Mouse (Mus musculus) liver, embryonic 13.5 days (tissue): ENCODE results near the gene Avpi1. TPM values are rescaled to one million over a fixed set of nuclear protein-coding genes. Genes with fewer than 3 reads are reported as not detected.
A peak's percentile ranks its signal among the peaks of the same experiment; 100 is the strongest.
"Not testable (repeated sequence)": the region's sequence is repeated elsewhere in the genome, so short reads cannot be mapped to it uniquely, and the experiment has no call there.

Experiments used
- ATAC-seq: fragments of 200-750 bp; cut with Nextera tagmentation; 2 replicates; pipeline ENCODE4 v1.8.0; 2017; ENCODE audit warnings: low read depth, mild to moderate bottlenecking, moderate number of reproducible peaks, moderate library complexity
- DNase-seq: peaks from one replicate; pipeline ENCODE4 v3.0.0; 2022
- H3K27ac ChIP-seq: fragments of 300-500 bp; sonication (generic); 2 replicates; pipeline ENCODE4 v1.5.1; 2015; ENCODE audit warnings: moderate library complexity, mild to moderate bottlenecking, inconsistent platforms
- H3K27me3 ChIP-seq: fragments of 300-500 bp; sonication (generic); 2 replicates; pipeline ENCODE4 v1.6.1; 2015; ENCODE audit warnings: mild to moderate bottlenecking, inconsistent platforms
- H3K36me3 ChIP-seq: fragments of 300-500 bp; sonication (generic); 2 replicates; pipeline ENCODE4 v1.6.1; 2015; ENCODE audit warnings: mild to moderate bottlenecking, inconsistent platforms
- H3K4me1 ChIP-seq: fragments of 300-500 bp; sonication (generic); replicated peaks from 2 replicates; pipeline ENCODE4 v1.6.1; 2015; ENCODE audit warnings: inconsistent platforms
- H3K4me2 ChIP-seq: fragments of 300-500 bp; sonication (generic); 2 replicates; pipeline ENCODE4 v1.6.1; 2015; ENCODE audit warnings: inconsistent platforms, mild to moderate bottlenecking, moderate library complexity
- H3K4me3 ChIP-seq: fragments of 300-500 bp; sonication (generic); replicated peaks from 2 replicates; pipeline ENCODE4 v1.5.1; 2015; ENCODE audit warnings: mild to moderate bottlenecking, inconsistent platforms
- H3K9ac ChIP-seq: fragments of 300-500 bp; sonication (generic); 2 replicates; pipeline ENCODE4 v1.6.1; 2015; ENCODE audit warnings: mild to moderate bottlenecking, inconsistent platforms
- H3K9me3 ChIP-seq: fragments of 300-500 bp; sonication (generic); replicated peaks from 2 replicates; pipeline ENCODE4 v1.6.1; 2016; ENCODE audit warnings: inconsistent platforms
- WGBS: fragments of 180-500 bp; shearing (Covaris S2); methylation state at CpG from one replicate; pipeline ENCODE4 v1.1.7; 2015; ENCODE audit not compliant: insufficient replicate concordance; 5-methylcytosine and 5-hydroxymethylcytosine counted together
- polyA plus RNA-seq: library from polyadenylated mRNA; unstranded; fragments of >200 nt; fragmentation: Nextera tagmentation; extraction: Ambion mirVana; gene quantifications from 2 replicates; pipeline ENCODE4 v1.2.1, GENCODE M21; 2015

The Avpi1 gene
- polyA plus RNA-seq, 1 experiment from 2014 or later, result 15.6 TPM

- Histone ChIP-seq H3K27me3 (no peaks in the 10 kb centered on the region), H3K4me1 (0 out of 2 replicates have a peak, but pooled peaks cover 4% of the 10 kb centered on the region), H3K9ac (no peak overlapping the region), H3K9me3 (no peaks in the 10 kb centered on the region), H3K27ac (no peak overlapping the region), H3K36me3 (peaks cover 18% of the 10 kb centered on the region), H3K4me2 (no peak overlapping the region), H3K4me3 (no peak overlapping the region)
- WGBS, result 77% methylated on average over 3 of the region's 3 CpGs
- ATAC-seq (no peak), DNase-seq (no peak)
Observed at GRCm38 (mm10) chr19:42099406-42099805, 29.5 kb downstream of the Avpi1 start.

DNA sequence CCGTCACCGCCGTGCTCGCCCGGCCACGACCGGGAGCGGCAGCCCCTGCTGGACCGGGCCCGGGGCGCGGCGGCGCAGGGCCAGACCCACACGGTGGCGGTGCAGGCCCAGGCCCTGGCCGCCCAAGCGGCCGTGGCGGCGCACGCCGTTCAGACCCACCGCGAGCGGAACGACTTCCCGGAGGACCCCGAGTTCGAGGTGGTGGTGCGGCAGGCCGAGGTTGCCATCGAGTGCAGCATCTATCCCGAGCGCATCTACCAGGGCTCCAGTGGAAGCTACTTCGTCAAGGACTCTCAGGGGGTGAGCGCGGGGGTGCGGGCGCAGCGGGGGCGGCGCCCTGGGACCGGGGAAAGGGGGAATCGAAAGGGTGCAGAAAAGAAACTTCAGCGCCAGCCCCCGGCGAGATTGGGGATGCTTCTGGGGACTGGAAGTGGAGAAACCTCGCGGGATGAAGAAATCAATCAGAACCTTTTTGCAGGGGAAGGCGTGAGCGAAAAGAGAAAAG is 38.2 kb downstream of the Avpi1 start:
- peaks cover 15% of the 10 kb centered on the region for H3K36me3 ChIP-seq
- ATAC-seq (peak; percentile 51), DNase-seq (no peak)
- WGBS, result under 1% methylated on average over 50 of the region's 52 CpGs
- H3K9ac ChIP-seq, result peak overlapping the region; percentile 94
- peak overlapping the region; percentile 90 for H3K27ac ChIP-seq
- peak overlapping the region; percentile 87 for H3K4me2 ChIP-seq
- H3K9me3 ChIP-seq, result no peaks in the 10 kb centered on the region
- H3K4me1 ChIP-seq, result peaks cover 35% of the 10 kb centered on the region
- H3K27me3 ChIP-seq, result no peaks in the 10 kb centered on the region
- peak overlapping the region; percentile 96 for H3K4me3 ChIP-seq

- H3K36me3 ChIP-seq, result peaks cover 15% of the 10 kb centered on the region; the same call in 1 of the 2 replicates
- peak within 1 kb of the TSS; percentile 90 for H3K27ac ChIP-seq
- ATAC-seq, result peak; percentile 97
- peaks cover 38% of the 10 kb centered on the region for H3K4me1 ChIP-seq
- H3K4me3 ChIP-seq, result peak within 1 kb of the TSS; percentile 96
- WGBS, result under 1% methylated on average over 48 of the region's 55 CpGs
- no peaks in the 10 kb centered on the region for H3K27me3 ChIP-seq
- no peaks in the 10 kb centered on the region for H3K9me3 ChIP-seq
- DNase-seq, result peak; percentile 99
- H3K4me2 ChIP-seq, result peak within 1 kb of the TSS; percentile 87
- H3K9ac ChIP-seq, result peak within 1 kb of the TSS; percentile 94
Observed at GRCm38 (mm10) chr19:42089748-42090595, 38.9 kb downstream of the Avpi1 start, which contains the start of gene Pi4k2a. Gene Pi4k2a (plus strand): TSS chr19:42090470.

- Histone ChIP-seq H3K27me3 (no peaks in the 10 kb centered on the region), H3K4me3 (peak overlapping the region; percentile 46), H3K36me3 (peaks cover 9% of the 10 kb centered on the region; the same call in 1 of the 2 replicates), H3K27ac (peak overlapping the region; percentile 90), H3K4me2 (peak overlapping the region; percentile 68), H3K9ac (peak overlapping the region; percentile 44), H3K4me1 (peaks cover 38% of the 10 kb centered on the region), H3K9me3 (no peaks in the 10 kb centered on the region)
- WGBS, result 13% methylated on average over 14 of the region's 14 CpGs
- DNase-seq (peak; percentile 58), ATAC-seq (no peak)
Observed at GRCm38 (mm10) chr19:42089103-42089747, 39.6 kb downstream of the Avpi1 start.

- H3K9ac ChIP-seq, result peak within 1 kb of the TSS; percentile 65
- H3K4me1 ChIP-seq, result peaks cover 25% of the 10 kb centered on the region
- no peak for ATAC-seq
- peak within 1 kb of the TSS; percentile 87 for H3K4me2 ChIP-seq
- peak within 1 kb of the TSS; percentile 67 for H3K4me3 ChIP-seq
- WGBS, result under 1% methylated on average over 21 of the region's 21 CpGs
- no peak within 1 kb of the TSS for H3K27ac ChIP-seq
- no peaks in the 10 kb centered on the region for H3K36me3 ChIP-seq
- no peaks in the 10 kb centered on the region for H3K9me3 ChIP-seq
- peak; percentile 82 for DNase-seq
- no peaks in the 10 kb centered on the region for H3K27me3 ChIP-seq
Observed at GRCm38 (mm10) chr19:42086166-42086565, 42.7 kb downstream of the Avpi1 start, which contains the start of gene Morn4. Gene Morn4 (minus strand): TSS chr19:42086357.

- ATAC-seq, result no peak
- WGBS, result 15% methylated on average over 10 of the region's 10 CpGs
- no peaks in the 10 kb centered on the region for H3K36me3 ChIP-seq
- H3K4me2 ChIP-seq, result peak overlapping the region; percentile 87
- H3K27me3 ChIP-seq, result no peaks in the 10 kb centered on the region
- peak overlapping the region; percentile 67 for H3K4me3 ChIP-seq
- no peaks in the 10 kb centered on the region for H3K9me3 ChIP-seq
- no peak overlapping the region for H3K27ac ChIP-seq
- H3K4me1 ChIP-seq, result peaks cover 22% of the 10 kb centered on the region
- peak overlapping the region; percentile 65 for H3K9ac ChIP-seq
- no peak for DNase-seq
Observed at GRCm38 (mm10) chr19:42085690-42086089, 43.2 kb downstream of the Avpi1 start.

GRCm38 (mm10) chr19:42081613-42082012 is 47.2 kb downstream of the Avpi1 start:
- H3K4me3 ChIP-seq, ATAC-seq: not testable (repeated sequence)

GRCm38 (mm10) chr19:42080469-42080868 is 48.4 kb downstream of the Avpi1 start:
- no peak for ATAC-seq
- Histone ChIP-seq H3K4me3 (no peak overlapping the region), H3K4me2 (no peak overlapping the region), H3K27ac (no peak overlapping the region), H3K9ac (no peak overlapping the region), H3K9me3 (no peaks in the 10 kb centered on the region), H3K36me3 (0 out of 2 replicates have a peak, but pooled peaks cover 5% of the 10 kb centered on the region), H3K4me1 (peaks cover 22% of the 10 kb centered on the region), H3K27me3 (no peaks in the 10 kb centered on the region)
- no peak for DNase-seq
- WGBS, result 68% methylated on average over 11 of the region's 11 CpGs

More at GRCm38 (mm10) chr19:42081613-42082012, 47.2 kb downstream of the Avpi1 start:
- peaks cover 34% of the 10 kb centered on the region for H3K4me1 ChIP-seq
- H3K27ac ChIP-seq, DNase-seq, H3K27me3 ChIP-seq, H3K9me3 ChIP-seq, H3K36me3 ChIP-seq, H3K4me2 ChIP-seq, H3K9ac ChIP-seq: not testable (repeated sequence)
- 77% methylated on average over 5 of the region's 5 CpGs for WGBS

DNA sequence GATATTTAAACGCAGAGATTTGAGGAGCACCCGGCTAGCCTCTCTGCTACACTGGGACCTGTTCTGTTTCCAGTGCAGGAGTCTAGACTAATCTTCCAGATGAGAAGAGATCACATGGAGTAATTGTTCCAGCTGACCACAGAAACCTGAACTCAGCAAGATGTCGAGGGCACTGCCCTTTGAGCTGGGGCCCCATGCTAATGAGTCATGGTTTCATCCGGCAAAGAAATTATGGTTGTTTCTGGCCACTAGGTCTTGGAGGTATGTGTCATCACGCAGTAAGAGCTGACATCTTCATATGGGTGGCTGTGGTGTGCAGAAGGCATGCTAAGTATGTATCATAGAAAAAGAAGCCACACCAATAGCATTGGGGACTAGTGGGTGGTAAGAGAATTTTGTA is 48.9 kb downstream of the Avpi1 start:
- no peak for ATAC-seq
- WGBS, result 62% methylated on average over 5 of the region's 5 CpGs
- H3K4me2 ChIP-seq, result no peak overlapping the region
- no peak overlapping the region for H3K27ac ChIP-seq
- no peak for DNase-seq
- no peaks in the 10 kb centered on the region for H3K27me3 ChIP-seq
- H3K4me1 ChIP-seq, result peaks cover 22% of the 10 kb centered on the region
- H3K4me3 ChIP-seq, result no peak overlapping the region
- 0 out of 2 replicates have a peak, but pooled peaks cover 5% of the 10 kb centered on the region for H3K36me3 ChIP-seq
- H3K9me3 ChIP-seq, result no peaks in the 10 kb centered on the region
- H3K9ac ChIP-seq, result no peak overlapping the region

- Histone ChIP-seq H3K27ac (peak overlapping the region; percentile 47; the same call in 1 of the 2 replicates), H3K4me2 (peak overlapping the region; percentile 8; the same call in 1 of the 2 replicates), H3K36me3 (0 out of 2 replicates have a peak, but pooled peaks cover 5% of the 10 kb centered on the region), H3K4me1 (peaks cover 22% of the 10 kb centered on the region), H3K27me3 (no peaks in the 10 kb centered on the region), H3K4me3 (no peak overlapping the region), H3K9ac (no peak overlapping the region), H3K9me3 (no peaks in the 10 kb centered on the region)
- peak; percentile 59; the same call in 1 of the 2 replicates for ATAC-seq
- WGBS, result 68% methylated on average over 12 of the region's 12 CpGs
- peak; percentile 50 for DNase-seq
Observed at GRCm38 (mm10) chr19:42079006-42079405, 49.9 kb downstream of the Avpi1 start.

DNA sequence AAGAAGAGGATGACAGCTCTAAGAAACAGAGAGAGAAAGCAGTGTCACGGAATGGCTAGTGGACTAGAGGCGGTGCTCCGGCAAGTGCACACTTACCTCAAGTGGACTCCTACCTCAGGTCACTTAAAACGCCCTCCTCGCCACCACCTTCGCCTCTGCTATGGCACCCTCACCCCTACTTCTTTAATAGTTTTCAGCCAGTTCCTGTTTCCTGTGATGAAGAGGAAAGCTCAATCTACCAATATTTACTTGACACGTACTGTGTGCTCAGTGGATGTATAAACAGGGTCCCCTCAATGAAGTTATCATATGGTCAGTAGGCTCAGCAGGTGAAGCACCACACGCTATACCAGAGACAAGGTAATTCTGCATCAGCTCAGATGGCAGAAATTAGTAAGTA is 50.3 kb downstream of the Avpi1 start:
- Histone ChIP-seq H3K4me1 (peaks cover 22% of the 10 kb centered on the region), H3K27me3 (no peaks in the 10 kb centered on the region), H3K9me3 (no peaks in the 10 kb centered on the region), H3K4me2 (no peak overlapping the region), H3K9ac (no peak overlapping the region), H3K4me3 (no peak overlapping the region), H3K36me3 (0 out of 2 replicates have a peak, but pooled peaks cover 5% of the 10 kb centered on the region), H3K27ac (peak overlapping the region; percentile 21; the same call in 1 of the 2 replicates)
- WGBS, result 81% methylated on average over 8 of the region's 8 CpGs
- ATAC-seq (no peak), DNase-seq (no peak)
